Comparison of ENCODE assay signal across 16 mouse cellular contexts in genomic region chr13:101115296-101115695, GRCm38 (mm10).
"Had no signal": no experiment of that assay in that cellular context is flagged by ENCODE, and none has a peak within 500 bp of the region (broad histone marks: within the 10 kb centered on the region; RNA-seq: fewer than 3 reads in every experiment).

No protein-coding gene starts in this region.

- H3K9me3 ChIP-seq: neural tube, embryonic 13.5 days; neural tube, embryonic 15.5 days; stomach, embryonic 15.5 days had no signal

- H3K9ac ChIP-seq: neural tube, embryonic 13.5 days; neural tube, embryonic 15.5 days; stomach, embryonic 15.5 days had no signal

- H3K36me3 ChIP-seq: neural tube, embryonic 13.5 days; neural tube, embryonic 15.5 days; stomach, embryonic 15.5 days had no signal

- H3K4me1 ChIP-seq: neural tube, embryonic 13.5 days; neural tube, embryonic 15.5 days; stomach, embryonic 15.5 days had no signal

- H3K4me3 ChIP-seq: neural tube, embryonic 13.5 days; neural tube, embryonic 15.5 days; stomach, embryonic 15.5 days had no signal

- DNase-seq: retina, postnatal 1 day; right cerebral cortex, adult 18-20 months; right cerebral cortex, postnatal 14 days; right cerebral cortex, postnatal 25 days; right cerebral cortex, postnatal 4 days; spleen, adult 18-20 months; thymus, adult 18-20 months; thymus, adult 2 months; thymus, postnatal 14 days; thymus, postnatal 25 days; thymus, postnatal 36 days; thymus, postnatal 4 days had no signal

- H3K4me2 ChIP-seq: neural tube, embryonic 13.5 days; neural tube, embryonic 15.5 days; stomach, embryonic 15.5 days had no signal

- H3K27me3 ChIP-seq: neural tube, embryonic 13.5 days; neural tube, embryonic 15.5 days; stomach, embryonic 15.5 days had no signal

- H3K27ac ChIP-seq: neural tube, embryonic 13.5 days; neural tube, embryonic 15.5 days; stomach, embryonic 15.5 days; stomach, postnatal 0 days had no signal
